Mouse (Mus musculus) adipocyte (in vitro differentiated cells): Measurements from ENCODE around the gene 2310039H08Rik.
A peak's percentile ranks its signal among the peaks of the same experiment; 100 is the strongest.

ENCODE experiments used
- DNase-seq: peaks from one replicate; pipeline ENCODE4 v3.0.0-alpha.2; 2016; ENCODE audit warnings: low spot score

2310039H08Rik gene

DNA sequence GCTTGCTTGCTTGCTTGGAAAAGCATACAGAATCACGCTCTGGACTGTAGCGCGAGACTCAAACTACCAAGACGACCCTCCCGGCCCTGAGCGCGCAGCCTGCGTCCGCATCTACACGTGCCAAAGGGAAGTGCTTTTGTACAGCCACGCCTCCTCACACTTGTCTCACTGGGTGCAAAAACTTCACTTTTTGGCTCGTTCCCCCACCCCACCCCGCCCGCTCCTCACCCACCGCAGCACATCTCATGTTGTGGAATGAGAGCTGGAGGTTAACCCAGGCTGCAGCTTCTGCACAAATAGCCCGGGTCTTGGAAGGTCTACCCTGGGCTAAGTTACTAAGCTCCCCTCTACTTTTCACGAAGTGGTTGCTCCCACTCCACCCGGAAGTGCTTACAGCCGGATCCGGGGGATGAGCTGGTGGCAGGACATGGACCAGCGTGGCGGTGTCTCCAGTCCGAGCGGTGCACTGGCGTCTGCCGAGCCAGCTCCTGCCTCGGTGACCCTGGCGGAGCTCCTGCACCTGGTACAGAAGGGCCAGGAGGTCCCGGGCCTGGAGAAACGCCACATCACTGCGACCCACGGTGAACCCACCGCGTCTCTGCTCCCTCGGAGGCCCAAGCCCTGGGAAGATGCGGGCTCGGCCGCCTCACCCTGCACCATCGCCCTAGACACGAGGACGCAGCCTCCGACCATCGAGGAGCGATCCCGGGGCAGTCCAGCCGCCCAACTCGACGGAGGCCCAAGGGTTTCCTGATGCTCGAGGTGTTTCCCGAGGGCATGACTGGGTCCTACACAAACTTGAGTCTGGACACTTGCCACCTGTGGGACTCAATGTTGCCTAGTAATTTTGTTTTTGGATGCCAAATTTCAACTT lies at the start of gene 2310039H08Rik:
Gene 2310039H08Rik, plus strand, starts transcription at position 232 of the 874 bp plus-strand sequence.
- DNase-seq: peak; percentile 92

GRCm38 (mm10) chr17:46724477-46725084 lies 47.9 kb upstream of the 2310039H08Rik start:
- no peak for DNase-seq

GRCm38 (mm10) chr17:46725273-46725672 lies 47.2 kb upstream of the 2310039H08Rik start:
- no peak for DNase-seq

DNA sequence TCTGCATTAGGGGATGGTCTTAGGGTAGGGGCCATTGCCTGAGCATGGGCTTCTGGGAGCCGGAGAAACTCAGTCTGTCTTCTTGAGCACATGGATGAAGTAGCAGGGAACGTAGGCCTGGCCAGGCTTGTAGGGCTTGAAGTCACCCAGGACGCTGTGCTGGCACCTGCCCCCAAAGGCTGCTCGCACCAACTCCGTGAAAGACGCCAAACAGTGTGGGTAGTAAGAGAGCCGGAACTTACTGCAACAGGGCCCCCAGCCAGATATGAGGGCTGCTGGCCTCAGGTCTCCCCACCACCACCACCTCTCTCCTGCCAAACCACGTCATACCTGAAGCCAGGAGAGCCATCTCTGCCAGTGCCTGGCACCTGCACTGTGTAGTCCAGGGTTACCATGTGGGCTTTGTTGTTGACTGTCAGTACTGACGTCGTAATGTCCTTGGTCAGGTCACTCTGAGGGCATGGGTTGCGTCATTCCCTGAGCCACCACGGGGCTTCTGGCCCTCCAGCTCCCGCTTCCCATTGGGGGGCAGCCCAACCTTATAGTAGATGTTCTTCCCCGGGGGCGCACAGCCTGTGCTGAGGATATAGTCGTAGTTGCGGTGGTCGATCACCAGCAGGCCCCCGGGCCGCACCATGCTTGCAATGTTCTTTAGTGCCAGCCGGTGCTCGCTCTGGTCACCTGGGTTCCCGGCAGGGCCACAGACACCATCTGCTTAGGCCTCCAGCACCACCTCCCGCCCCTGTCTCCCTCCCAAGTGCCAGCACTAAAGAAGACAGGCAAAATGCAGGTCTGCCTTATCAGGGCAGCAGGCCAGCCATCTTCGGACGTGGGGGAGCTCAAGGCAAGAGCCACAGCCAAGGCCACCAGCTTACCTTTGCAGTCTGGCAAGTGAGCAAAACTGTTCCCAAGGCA lies 46.4 kb upstream of the 2310039H08Rik start:
- DNase-seq: no peak

- DNase-seq: no peak
These were observed 45.2 kb upstream of the 2310039H08Rik start for GRCm38 (mm10) chr17:46727271-46727670.

GRCm38 (mm10) chr17:46728021-46728420 lies 44.4 kb upstream of the 2310039H08Rik start:
- DNase-seq: no peak

DNA sequence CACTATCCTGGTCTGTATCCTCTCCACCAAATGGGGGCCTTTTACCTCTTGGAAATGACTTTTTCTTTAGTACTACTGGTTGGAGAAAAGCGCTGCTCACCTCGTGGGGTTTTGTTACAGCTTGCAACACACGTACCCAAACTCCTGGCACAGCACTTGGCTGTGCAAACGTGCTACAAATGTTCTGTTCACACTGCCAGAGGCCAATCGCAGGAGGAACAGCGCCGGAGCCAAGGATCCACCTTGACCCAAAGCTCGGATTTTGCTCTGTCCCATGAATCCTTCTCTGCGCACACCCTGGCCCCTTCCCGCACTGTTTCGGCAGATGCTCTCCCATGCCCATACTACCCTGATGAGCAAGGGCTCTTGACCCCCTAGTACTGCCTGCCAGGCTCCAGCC lies 43.9 kb upstream of the 2310039H08Rik start:
- DNase-seq: no peak

DNA sequence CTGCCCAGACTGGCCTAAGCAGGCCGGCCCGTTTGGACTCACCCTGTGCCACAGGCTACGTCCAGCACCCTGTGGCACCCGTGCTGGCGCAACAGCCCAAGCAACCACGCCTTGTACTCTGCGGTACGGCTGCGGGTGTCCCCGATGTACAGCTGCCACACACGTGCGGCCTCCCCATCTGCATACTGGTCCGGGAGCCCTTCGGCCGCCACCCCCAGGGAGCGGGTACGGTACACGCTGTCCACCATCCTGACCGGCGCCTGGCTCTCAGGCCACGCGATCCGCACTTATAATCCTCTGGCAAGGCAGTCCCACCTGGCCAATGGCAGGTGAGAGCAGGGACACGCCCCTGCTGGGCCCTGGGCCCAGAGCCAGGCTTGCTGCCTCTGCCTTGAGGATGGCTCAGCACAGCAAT lies 43.5 kb upstream of the 2310039H08Rik start, which contains the start of gene Gnmt:
Gene Gnmt, minus strand, starts transcription at position 265 of the 415 bp plus-strand sequence.
- no peak for DNase-seq

DNA sequence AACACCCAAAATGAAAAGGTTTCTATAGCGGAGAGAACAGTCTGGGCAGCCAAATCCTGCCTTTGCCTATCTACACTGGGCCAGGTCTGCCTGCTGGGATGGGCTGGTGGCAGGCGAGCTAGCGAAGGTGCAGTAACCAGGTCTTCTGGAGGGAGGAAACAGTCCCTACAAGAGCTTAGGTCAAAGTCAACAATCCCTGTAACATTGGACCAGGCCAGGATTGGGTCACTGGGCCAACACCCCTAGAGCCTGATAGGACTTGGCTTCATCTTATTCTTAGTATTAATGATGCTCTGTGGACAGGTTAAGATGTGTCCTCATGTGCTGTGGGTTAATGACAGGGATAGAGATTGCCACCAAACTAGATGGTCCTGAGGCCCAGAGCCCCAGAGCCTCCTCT lies 38.4 kb upstream of the 2310039H08Rik start:
- no peak for DNase-seq

DNA sequence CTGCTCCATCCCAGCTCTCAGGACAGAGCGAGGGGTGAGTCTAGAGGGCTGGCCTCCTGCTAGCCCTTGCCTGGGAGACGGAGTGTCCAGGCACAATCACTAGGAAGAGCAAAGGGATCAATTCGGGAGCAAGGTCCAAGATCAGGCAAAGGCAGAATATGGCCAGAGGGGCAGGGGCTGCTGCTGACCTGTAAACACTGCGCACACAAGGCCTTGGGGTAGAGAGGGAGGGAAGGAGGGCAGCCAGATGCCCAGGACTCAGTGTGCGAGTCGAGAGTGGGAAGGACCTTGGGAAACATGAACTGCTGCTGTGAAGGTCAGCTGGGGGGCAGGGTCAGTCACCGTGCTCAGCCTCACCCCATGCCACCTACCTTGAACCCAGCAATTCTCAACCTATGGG lies 37.1 kb upstream of the 2310039H08Rik start:
- DNase-seq: no peak

GRCm38 (mm10) chr17:46736160-46736559 lies 36.3 kb upstream of the 2310039H08Rik start:
- no peak for DNase-seq

DNA sequence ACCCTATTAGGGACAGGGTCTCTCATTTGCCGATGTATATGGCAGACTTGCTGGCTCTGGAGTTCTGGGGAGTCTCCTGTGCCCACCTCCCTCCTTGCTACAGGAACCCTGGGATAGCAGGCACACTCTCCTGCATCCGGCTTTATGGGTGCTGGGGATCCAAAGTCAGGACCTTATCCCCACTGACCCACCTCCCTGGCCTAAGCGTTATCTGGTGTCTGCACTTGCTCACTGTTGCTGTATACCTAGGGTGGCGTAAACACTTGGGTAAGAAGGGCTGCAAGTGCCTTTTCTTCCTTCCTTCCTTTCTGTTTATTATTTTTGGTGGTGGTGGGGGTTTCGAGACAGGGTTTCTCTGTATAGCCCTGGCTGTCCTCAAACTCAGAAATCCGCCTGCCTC lies 31.1 kb upstream of the 2310039H08Rik start:
- DNase-seq: no peak

GRCm38 (mm10) chr17:46742986-46743385 lies 29.4 kb upstream of the 2310039H08Rik start:
- DNase-seq: peak; percentile 57

DNA sequence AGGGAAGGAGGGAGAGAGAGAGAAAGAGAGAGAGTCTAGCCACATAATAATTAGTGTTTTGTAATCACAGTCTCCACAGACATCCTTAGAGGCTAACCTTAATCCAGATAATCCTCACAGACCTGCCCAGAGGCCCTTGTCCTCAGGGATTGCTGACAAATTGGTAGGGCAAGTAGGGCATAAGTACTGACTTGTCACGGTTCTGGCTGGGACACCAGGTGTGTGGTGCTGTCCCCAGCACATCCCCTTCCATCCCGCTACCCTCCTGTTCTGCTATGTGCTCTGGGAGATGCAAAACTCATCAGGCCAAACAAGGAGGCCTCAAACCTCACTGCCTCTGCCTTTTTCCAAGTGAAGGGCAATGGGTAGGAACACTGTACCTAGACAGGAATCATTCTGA lies 26.9 kb upstream of the 2310039H08Rik start:
- no peak for DNase-seq

DNA sequence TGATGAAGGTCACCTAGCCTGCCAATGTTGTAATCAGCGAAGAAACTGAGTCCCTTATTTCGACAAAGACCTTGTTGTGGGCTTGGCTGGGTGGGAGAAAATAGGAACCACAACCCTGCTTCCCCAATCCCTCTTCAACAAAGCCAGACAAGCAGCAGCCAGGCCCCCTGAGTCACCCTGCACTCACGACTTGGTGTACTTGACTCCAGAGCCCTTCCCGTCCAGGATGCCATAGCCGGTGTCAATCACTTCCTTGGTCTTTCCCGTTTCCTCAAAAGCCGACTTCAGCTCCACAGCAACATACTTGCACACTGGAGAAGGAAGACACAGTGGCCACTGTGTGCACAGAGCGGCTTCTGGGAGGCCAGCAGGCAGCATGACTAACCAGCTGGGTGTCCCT lies 25.2 kb upstream of the 2310039H08Rik start:
- no peak for DNase-seq

- DNase-seq: peak; percentile 55
These were observed 24.6 kb upstream of the 2310039H08Rik start for GRCm38 (mm10) chr17:46747806-46748205.

DNA sequence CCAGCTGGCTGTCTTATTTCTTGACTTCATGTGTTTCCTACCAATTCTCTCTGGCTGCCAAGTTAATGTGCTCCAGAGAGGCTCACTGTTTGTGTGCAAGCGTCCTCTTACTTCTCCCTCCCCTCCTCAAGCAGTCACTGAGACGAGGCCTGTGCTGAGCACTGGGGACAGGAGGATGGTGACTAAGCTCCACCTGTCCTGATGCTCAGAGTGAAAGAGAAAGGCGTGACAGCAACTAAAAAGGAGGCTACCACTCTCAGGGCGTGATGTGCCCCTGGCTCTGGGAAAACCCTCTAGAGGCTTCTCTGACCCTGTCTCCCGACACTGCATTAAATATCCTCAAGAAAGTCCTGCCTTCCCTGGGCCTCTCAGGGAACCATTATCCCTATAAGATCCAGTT lies 23.2 kb upstream of the 2310039H08Rik start:
- no peak for DNase-seq

GRCm38 (mm10) chr17:46750580-46750979 lies 21.9 kb upstream of the 2310039H08Rik start:
- no peak for DNase-seq

- no peak for DNase-seq
These were observed 21.2 kb upstream of the 2310039H08Rik start for GRCm38 (mm10) chr17:46751056-46751793.

GRCm38 (mm10) chr17:46751794-46752556 lies 20.5 kb upstream of the 2310039H08Rik start, which contains the start of gene Cnpy3:
Cnpy3 (minus strand) TSS chr17:46752214.
- peak; percentile 97 for DNase-seq

- DNase-seq: no peak
These were observed 13.7 kb upstream of the 2310039H08Rik start for GRCm38 (mm10) chr17:46758753-46759152.
